Mouse (Mus musculus): ENCODE measurements around the gene Kank1. TPM values are rescaled to one million over a fixed set of nuclear protein-coding genes. Genes with fewer than 3 reads are reported as not detected.

Kank1 gene
- 14.8 and 17.5 TPM in 2 replicates for polyA plus RNA-seq (2012; rRNA removed)

DNA sequence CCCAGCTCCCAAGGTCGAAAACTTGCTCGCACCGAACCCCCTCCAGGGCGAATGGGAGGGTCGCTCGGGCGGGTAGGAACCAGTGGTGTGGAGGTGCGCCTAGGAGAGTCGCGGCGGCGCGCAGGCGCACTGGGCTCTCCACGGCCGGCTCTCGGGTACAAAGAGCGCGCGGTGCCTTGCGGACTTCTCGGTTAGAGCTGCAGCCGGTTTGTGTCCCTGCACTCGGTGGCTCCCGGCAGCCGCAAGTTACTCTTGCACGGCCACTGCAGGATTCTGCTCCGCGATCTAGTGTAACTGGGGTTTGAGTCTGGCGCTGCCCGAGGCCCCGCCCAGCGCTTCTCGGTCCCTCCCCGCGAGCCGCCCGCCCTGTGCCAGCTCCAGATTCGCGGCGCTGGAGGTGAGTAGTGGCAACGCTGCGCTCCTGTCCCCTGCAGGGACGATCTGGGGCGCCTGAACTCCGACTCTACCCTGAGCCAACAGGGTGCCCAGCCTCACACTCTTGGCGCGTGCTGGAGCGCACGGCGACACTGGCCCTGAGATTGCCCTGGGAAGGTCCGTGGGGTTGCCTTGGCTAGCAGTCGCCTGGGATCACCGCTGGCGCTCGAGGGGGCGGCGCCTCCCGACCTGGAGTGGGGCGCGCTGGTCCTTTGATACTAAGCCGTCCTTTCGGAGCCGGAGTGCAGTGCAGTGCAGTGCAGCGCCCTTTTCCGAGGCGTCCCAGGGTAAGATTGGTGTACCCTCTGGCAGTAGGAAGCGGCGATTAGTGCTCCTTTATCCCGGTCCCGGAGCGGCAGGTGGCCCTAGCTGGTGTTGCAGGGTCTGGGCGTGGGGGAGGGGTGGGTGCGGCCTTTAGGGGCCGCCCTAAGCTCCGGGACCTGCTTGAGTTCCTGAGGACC, at the start of gene Kank1:
TSS of gene Kank1 (plus strand) at position 380 of the 896 bp plus-strand sequence.

Other genes starting within 250 kb of the Kank1 start
- 1.1 and 2.0 TPM in 2 replicates for gene Dock8, start 237.4 kb upstream of the Kank1 start, polyA plus RNA-seq (2012; rRNA removed)